In the genomic region with DNA sequence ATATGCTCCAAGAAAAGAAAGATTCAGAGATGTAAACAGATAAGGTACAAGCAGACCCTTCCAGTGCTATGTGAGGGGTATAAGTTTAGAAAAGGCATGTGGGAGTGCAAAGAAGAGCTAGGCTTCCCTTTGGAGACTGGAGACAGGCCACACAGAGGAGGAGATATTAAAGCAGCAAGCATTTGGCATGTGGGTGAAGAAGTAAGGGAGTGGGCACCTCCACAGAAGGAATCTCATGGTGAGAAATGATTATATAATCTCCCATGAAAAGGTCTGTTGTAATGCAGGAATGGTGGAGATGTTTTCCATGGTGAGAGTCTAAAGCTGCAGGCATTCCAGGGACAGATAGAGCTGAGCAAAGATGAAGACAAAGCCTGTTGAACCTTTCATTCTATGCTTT, we compare ENCODE assay signal across 24 mouse cellular contexts.
A peak's percentile ranks its signal among the peaks of the same experiment; 100 is the strongest.
DNase-seq lines count a peak whose midpoint lies in the region; ATAC-seq and TF ChIP-seq lines count a peak whose summit lies in the region.
"Had no signal": no experiment of that assay in that cellular context is flagged by ENCODE, and none has a peak within 500 bp of the region (broad histone marks: within the 10 kb centered on the region; RNA-seq: fewer than 3 reads in every experiment).

No protein-coding gene starts in this region.

- no peak overlapping the region for H3K4me3 ChIP-seq in heart, adult 2 months
- H3K4me3 ChIP-seq: embryonic facial prominence, embryonic 10.5 days; heart, embryonic 13.5 days; kidney, embryonic 15.5 days; limb, embryonic 12.5 days; midbrain, embryonic 10.5 days had no signal

- H3K4me1 ChIP-seq in heart, adult 2 months (ENCODE audit: control insufficient read depth, insufficient read depth, low read length), result no peaks in the 10 kb centered on the region
- H3K4me1 ChIP-seq: embryonic facial prominence, embryonic 10.5 days; heart, embryonic 13.5 days; kidney, embryonic 15.5 days; limb, embryonic 12.5 days; midbrain, embryonic 10.5 days had no signal

- peak; percentile 100 for ATAC-seq in frontal cortex, adult (ENCODE audit: low TSS enrichment)
- ATAC-seq in erythroblast, adult 5-6 weeks (replicated peaks; ENCODE audit: low FRiP score, poor library complexity, severe bottlenecking), result no peak
- ATAC-seq: hindbrain, postnatal 0 days; intestine, embryonic 16.5 days; liver, postnatal 0 days; lung, postnatal 0 days; midbrain, embryonic 16.5 days had no signal

- H3K79me2 ChIP-seq in heart, adult 2 months (replicated peaks; ENCODE audit: control insufficient read depth, insufficient read depth, low read length), result no peaks in the 10 kb centered on the region

- DNase-seq in layer of hippocampus, adult 8-10 months (ENCODE audit: low spot score in 2 of 2), result peak; percentile 6 to 35
- DNase-seq in layer of hippocampus, postnatal 25 days (ENCODE audit: extremely low spot score in 1 of 2, low spot score in 1 of 2), result no peak
- peak; percentile 62 for DNase-seq in layer of hippocampus, adult 9-11 months
- DNase-seq in left cerebral cortex, postnatal 36 days (ENCODE audit: low spot score in 2 of 2), result peak; percentile 24 to 58
- no peak for DNase-seq in heart, adult 2 months
- DNase-seq in urinary bladder, adult 2 months (ENCODE audit: low spot score), result no peak
- DNase-seq: adrenal gland, postnatal 25 days; cerebellum, adult 9-11 months; gastrocnemius, postnatal 14 days; heart, adult 11 months; heart, postnatal 14 days; kidney, postnatal 36 days; liver, postnatal 0 days had no signal

- no peaks in the 10 kb centered on the region for H3K27me3 ChIP-seq in heart, adult 2 months (ENCODE audit: control insufficient read depth, insufficient read depth, low read length)
- H3K27me3 ChIP-seq: heart, embryonic 13.5 days; kidney, embryonic 15.5 days; limb, embryonic 12.5 days had no signal

- no peak overlapping the region for H3K9ac ChIP-seq in heart, adult 2 months (ENCODE audit: low read depth, low read length)
- H3K9ac ChIP-seq: heart, embryonic 13.5 days; kidney, embryonic 15.5 days; limb, embryonic 12.5 days; liver, postnatal 0 days had no signal

- TF ChIP-seq EP300 in heart, adult 2 months (IDR thresholded peaks at IDR 0.05; ENCODE audit: insufficient read depth, low read depth, low read length), result no peak

- H3K27ac ChIP-seq in heart, adult 2 months, result no peak overlapping the region
- H3K27ac ChIP-seq: embryonic facial prominence, embryonic 10.5 days; heart, embryonic 13.5 days; hindbrain, postnatal 0 days; kidney, embryonic 15.5 days; limb, embryonic 12.5 days; midbrain, embryonic 10.5 days had no signal

- TF ChIP-seq CTCF in heart, adult 2 months (IDR thresholded peaks at IDR 0.05), result no peak

- TF ChIP-seq POLR2A in heart, adult 2 months (IDR thresholded peaks at IDR 0.05; ENCODE audit: insufficient read depth, low read depth, low read length), result no peak

- intact Hi-C loops in left cerebral cortex, postnatal 36 days (cut with DNase I), result no loop called here
- intact Hi-C loops in heart, adult 2 months (cut with DNase I), result no loop called here

- no peaks in the 10 kb centered on the region for H3K36me3 ChIP-seq in heart, adult 2 months (ENCODE audit: control insufficient read depth, insufficient read depth, low read length)
- H3K36me3 ChIP-seq: embryonic facial prominence, embryonic 10.5 days; heart, embryonic 13.5 days; kidney, embryonic 15.5 days; limb, embryonic 12.5 days; midbrain, embryonic 10.5 days had no signal

Comparison
In these comparisons a context has a peak if more than half of its experiments do, and no peak if none do; other contexts are left out.
1. DNase-seq: peak in layer of hippocampus, adult 8-10 months (2 of 2), layer of hippocampus, adult 9-11 months (single experiment) and left cerebral cortex, postnatal 36 days (2 of 2); none in layer of hippocampus, postnatal 25 days (0 of 2), heart, adult 2 months (0 of 2) and urinary bladder, adult 2 months (single experiment).